Mouse (Mus musculus) lung, postnatal 10 days (tissue): ENCODE measurements around the gene Rpl14.

Experiments
- DNase-seq: peaks from one replicate; pipeline ENCODE4 v3.0.0; 2021

Rpl14 gene

GRCm38 (mm10) chr9:120575748-120576661 is 4.8 kb downstream of the Rpl14 start:
- no peak for DNase-seq

- DNase-seq, result no peak
Measured at GRCm38 (mm10) chr9:120576662-120577013, 5.4 kb downstream of the Rpl14 start.

GRCm38 (mm10) chr9:120577133-120577651 is 5.9 kb downstream of the Rpl14 start:
- peak; percentile 93 for DNase-seq

- no peak for DNase-seq
Measured at GRCm38 (mm10) chr9:120577706-120578405, 6.6 kb downstream of the Rpl14 start.

- peak; percentile 36 for DNase-seq
Measured at GRCm38 (mm10) chr9:120578701-120579100, 7.5 kb downstream of the Rpl14 start.

- no peak for DNase-seq
Measured at GRCm38 (mm10) chr9:120579808-120580207, 8.6 kb downstream of the Rpl14 start.

- DNase-seq, result peak; percentile 70
Measured at GRCm38 (mm10) chr9:120581941-120582618, 10.8 kb downstream of the Rpl14 start.

GRCm38 (mm10) chr9:120582619-120583308 is 11.5 kb downstream of the Rpl14 start:
- peak; percentile 94 for DNase-seq

GRCm38 (mm10) chr9:120583314-120583713 is 12.1 kb downstream of the Rpl14 start:
- DNase-seq, result no peak

GRCm38 (mm10) chr9:120586546-120586945 is 15.3 kb downstream of the Rpl14 start:
- peak; percentile 87 for DNase-seq

- peak; percentile 84 for DNase-seq
Measured at GRCm38 (mm10) chr9:120591490-120591889, 20.2 kb downstream of the Rpl14 start.

- DNase-seq, result no peak
Measured at GRCm38 (mm10) chr9:120593383-120594101, 22.3 kb downstream of the Rpl14 start.

- no peak for DNase-seq
Measured at GRCm38 (mm10) chr9:120594839-120595238, 23.6 kb downstream of the Rpl14 start.

- DNase-seq, result no peak
Measured at GRCm38 (mm10) chr9:120595306-120595705, 24.1 kb downstream of the Rpl14 start.

- peak; percentile 84 for DNase-seq
Measured at GRCm38 (mm10) chr9:120601488-120602171, 30.4 kb downstream of the Rpl14 start.

- DNase-seq, result peak; percentile 53
Measured at GRCm38 (mm10) chr9:120602172-120602838, 31.1 kb downstream of the Rpl14 start.

- peak; percentile 93 for DNase-seq
Measured at GRCm38 (mm10) chr9:120602839-120603511, 31.7 kb downstream of the Rpl14 start.

GRCm38 (mm10) chr9:120603512-120603908 is 32.3 kb downstream of the Rpl14 start:
- no peak for DNase-seq

GRCm38 (mm10) chr9:120603956-120604355 is 32.7 kb downstream of the Rpl14 start:
- no peak for DNase-seq

GRCm38 (mm10) chr9:120611055-120611454 is 39.8 kb downstream of the Rpl14 start:
- DNase-seq, result no peak
